Mouse (Mus musculus) heart, embryonic 15.5 days (tissue): ENCODE measurements around the gene Dcpp3. TPM values are rescaled to one million over a fixed set of nuclear protein-coding genes. Genes with fewer than 3 reads are reported as not detected.
"Not testable (repeated sequence)": the region's sequence is repeated elsewhere in the genome, so short reads cannot be mapped to it uniquely, and the experiment has no call there.

ENCODE experiments used
- ATAC-seq: fragments of 200-750 bp; cut with Nextera tagmentation; replicated peaks from 2 replicates; pipeline ENCODE4 v1.8.0; 2017; ENCODE audit warnings: low read depth, moderate TSS enrichment; ENCODE audit not compliant: insufficient number of reproducible peaks, insufficient read depth, low FRiP score
- H3K27ac ChIP-seq: fragments of 300-500 bp; sonication (generic); 2 replicates; pipeline ENCODE4 v1.5.1; 2015; ENCODE audit warnings: mild to moderate bottlenecking, inconsistent platforms
- H3K27me3 ChIP-seq: fragments of 300-500 bp; sonication (generic); 2 replicates; pipeline ENCODE4 v1.6.1; 2015; ENCODE audit warnings: inconsistent platforms
- H3K36me3 ChIP-seq: fragments of 300-500 bp; sonication (generic); 2 replicates; pipeline ENCODE4 v1.6.1; 2015; ENCODE audit warnings: mild to moderate bottlenecking, inconsistent platforms
- H3K4me1 ChIP-seq: fragments of 300-500 bp; sonication (generic); replicated peaks from 2 replicates; pipeline ENCODE4 v1.6.1; 2015; ENCODE audit warnings: inconsistent platforms
- H3K4me2 ChIP-seq: fragments of 300-500 bp; sonication (generic); 2 replicates; pipeline ENCODE4 v1.6.1; 2015; ENCODE audit warnings: inconsistent platforms, mild to moderate bottlenecking, moderate library complexity
- H3K4me3 ChIP-seq: fragments of 300-500 bp; sonication (generic); 2 replicates; pipeline ENCODE4 v1.5.1; 2015; ENCODE audit warnings: mild to moderate bottlenecking, inconsistent platforms
- H3K9ac ChIP-seq: fragments of 300-500 bp; sonication (generic); 2 replicates; pipeline ENCODE4 v1.6.1; 2015; ENCODE audit warnings: mild to moderate bottlenecking, inconsistent platforms
- H3K9me3 ChIP-seq: fragments of 300-500 bp; sonication (generic); replicated peaks from 2 replicates; pipeline ENCODE4 v1.6.1; 2016; ENCODE audit warnings: inconsistent platforms
- WGBS: fragments of 180-500 bp; shearing (Covaris S2); methylation state at CpG from one replicate; pipeline ENCODE4 v1.1.7; 2015; ENCODE audit warnings: mixed read lengths; 5-methylcytosine and 5-hydroxymethylcytosine counted together
- polyA plus RNA-seq: library from polyadenylated mRNA; unstranded; fragments of >200 nt; fragmentation: Nextera tagmentation; extraction: Ambion mirVana; gene quantifications from 2 replicates; pipeline ENCODE4 v1.2.1, GENCODE M21; 2015

The Dcpp3 gene
- not detected in 2 replicates for polyA plus RNA-seq

DNA sequence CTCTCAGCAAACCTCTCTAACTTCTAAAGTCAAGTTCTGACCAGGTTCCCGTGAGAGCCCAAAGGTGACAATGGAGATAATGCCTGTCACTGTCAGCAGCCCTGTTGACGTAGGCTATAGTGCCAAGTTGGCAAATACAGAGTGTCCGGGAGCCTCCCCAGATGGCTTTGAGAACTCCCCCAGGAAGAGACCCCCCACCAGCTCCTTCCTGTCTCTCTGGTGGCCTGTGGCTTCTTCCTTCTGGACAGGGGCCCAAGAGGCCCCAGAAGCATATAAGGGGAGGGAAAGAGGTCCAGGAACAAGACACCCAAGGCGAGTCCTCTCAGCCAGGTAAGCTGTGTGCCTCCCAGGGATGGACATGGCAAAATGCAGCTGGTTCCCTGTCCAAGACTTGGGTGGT lies at the start of gene Dcpp3:
TSS of gene Dcpp3 (plus strand) at position 301 of the 400 bp plus-strand sequence.
- H3K9me3 ChIP-seq, H3K27ac ChIP-seq, H3K9ac ChIP-seq, H3K4me1 ChIP-seq, H3K27me3 ChIP-seq, H3K36me3 ChIP-seq, H3K4me3 ChIP-seq, H3K4me2 ChIP-seq, ATAC-seq: not testable (repeated sequence)
- WGBS, result 46% methylated on average over 4 of the region's 4 CpGs

DNA sequence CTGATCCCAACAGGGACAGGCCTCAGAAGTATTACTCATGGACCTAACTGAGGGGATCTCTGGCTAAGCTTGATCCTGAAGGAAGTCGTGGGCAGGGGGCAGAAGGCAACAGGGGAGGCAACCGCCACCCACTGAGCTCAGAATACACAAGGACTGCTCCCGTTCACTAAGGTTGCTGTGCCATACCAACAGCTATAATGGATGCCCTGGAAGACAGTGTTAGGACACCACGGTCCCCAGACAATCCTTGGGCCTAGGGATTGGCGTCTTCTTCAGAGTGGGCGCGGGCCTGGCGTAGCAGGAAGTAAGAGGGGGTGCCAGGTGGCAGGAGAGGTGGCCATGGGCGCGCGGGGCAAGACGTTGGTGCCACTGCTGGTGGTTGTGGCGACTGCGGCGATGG lies 49.5 kb upstream of the Dcpp3 start, which contains the start of gene Prss21:
TSS of gene Prss21 (plus strand) at position 301 of the 400 bp plus-strand sequence.
- no peak for ATAC-seq

DNA sequence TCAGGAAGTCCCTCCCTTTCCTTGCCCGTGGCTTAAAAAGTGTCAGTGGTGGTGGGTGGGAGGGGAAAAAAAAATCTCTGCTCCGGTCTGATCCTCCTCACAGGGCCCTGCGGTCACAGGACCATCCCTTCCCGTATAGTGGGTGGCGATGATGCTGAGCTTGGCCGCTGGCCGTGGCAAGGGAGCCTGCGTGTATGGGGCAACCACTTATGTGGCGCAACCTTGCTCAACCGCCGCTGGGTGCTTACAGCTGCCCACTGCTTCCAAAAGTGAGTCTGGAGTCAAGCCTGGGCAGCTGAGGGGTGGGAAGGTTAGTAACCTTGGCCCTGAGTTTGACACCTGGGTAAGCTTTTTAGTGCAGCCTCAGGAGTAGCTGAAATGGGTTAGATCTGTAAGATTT lies 48.7 kb upstream of the Dcpp3 start:
- Histone ChIP-seq H3K9me3 (no peaks in the 10 kb centered on the region), H3K27me3 (no peaks in the 10 kb centered on the region), H3K36me3 (no peaks in the 10 kb centered on the region), H3K4me3 (no peak overlapping the region), H3K27ac (no peak overlapping the region), H3K4me1 (no peaks in the 10 kb centered on the region), H3K4me2 (no peak overlapping the region), H3K9ac (no peak overlapping the region)
- ATAC-seq, result no peak
- WGBS, result 82% methylated on average over 11 of the region's 11 CpGs

More for the DNA sequence above, 49.5 kb upstream of the Dcpp3 start, which contains the start of gene Prss21:
- H3K4me1 ChIP-seq, result no peaks in the 10 kb centered on the region
- H3K9me3 ChIP-seq, result no peaks in the 10 kb centered on the region
- no peak within 1 kb of the TSS for H3K27ac ChIP-seq
- no peaks in the 10 kb centered on the region for H3K27me3 ChIP-seq
- no peak within 1 kb of the TSS for H3K4me2 ChIP-seq
- H3K36me3 ChIP-seq, result no peaks in the 10 kb centered on the region
- H3K4me3 ChIP-seq, result no peak within 1 kb of the TSS
- H3K9ac ChIP-seq, result no peak within 1 kb of the TSS
- 83% methylated on average over 15 of the region's 15 CpGs for WGBS

DNA sequence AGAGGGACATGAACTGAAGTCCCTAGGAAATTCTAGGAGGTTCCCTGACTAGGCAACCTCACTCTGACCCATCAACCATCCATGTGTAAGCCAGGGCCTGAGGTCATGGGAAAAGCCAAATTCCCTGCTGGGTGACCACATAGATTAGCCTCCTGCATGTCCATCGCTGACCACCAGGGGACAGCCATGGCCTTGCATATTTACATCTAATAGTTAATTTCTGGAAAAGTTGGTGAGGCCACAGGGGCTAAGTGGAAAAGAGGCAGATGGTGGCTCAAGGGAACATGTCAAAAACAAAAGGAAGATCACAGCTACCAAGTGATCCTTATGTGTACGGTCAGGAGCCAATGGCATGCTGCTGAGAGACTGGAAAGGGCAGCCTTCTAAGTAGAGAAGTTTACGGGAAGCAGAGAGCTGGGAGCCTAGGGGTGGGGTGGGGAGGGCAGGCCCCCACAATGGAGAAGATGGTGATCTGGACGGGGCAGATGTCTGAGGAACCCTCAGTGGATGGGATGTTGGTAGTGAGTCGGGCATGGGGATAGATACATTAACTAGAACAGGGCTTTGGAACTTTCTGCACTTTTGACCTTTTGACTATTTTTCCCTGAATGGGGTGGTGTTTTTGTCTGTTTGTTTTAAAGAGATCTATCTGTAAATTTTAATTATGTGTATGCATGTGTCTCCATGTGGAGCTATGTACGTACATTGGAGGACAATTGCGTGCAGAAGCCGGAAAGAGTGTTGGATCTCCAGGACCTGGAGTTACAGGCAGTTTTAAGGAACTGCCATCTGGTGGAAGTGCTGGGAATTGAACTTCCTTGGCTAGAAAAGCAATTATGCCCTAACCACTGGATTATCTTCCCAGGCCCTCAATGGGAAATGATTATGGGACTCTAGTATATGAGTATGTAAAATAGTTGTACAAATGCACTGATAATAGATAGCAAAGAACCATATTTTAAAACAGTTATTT lies 43.1 kb upstream of the Dcpp3 start:
- ATAC-seq, result no peak
- H3K4me1 ChIP-seq, result 0 out of 2 replicates have a peak, but pooled peaks cover 5% of the 10 kb centered on the region
- H3K4me2 ChIP-seq, result no peak overlapping the region
- H3K9ac ChIP-seq, result no peak overlapping the region
- no peaks in the 10 kb centered on the region for H3K9me3 ChIP-seq
- no peaks in the 10 kb centered on the region for H3K36me3 ChIP-seq
- H3K27me3 ChIP-seq, result no peaks in the 10 kb centered on the region
- H3K27ac ChIP-seq, result no peak overlapping the region
- 34% methylated on average over 8 of the region's 8 CpGs for WGBS
- no peak overlapping the region for H3K4me3 ChIP-seq

DNA sequence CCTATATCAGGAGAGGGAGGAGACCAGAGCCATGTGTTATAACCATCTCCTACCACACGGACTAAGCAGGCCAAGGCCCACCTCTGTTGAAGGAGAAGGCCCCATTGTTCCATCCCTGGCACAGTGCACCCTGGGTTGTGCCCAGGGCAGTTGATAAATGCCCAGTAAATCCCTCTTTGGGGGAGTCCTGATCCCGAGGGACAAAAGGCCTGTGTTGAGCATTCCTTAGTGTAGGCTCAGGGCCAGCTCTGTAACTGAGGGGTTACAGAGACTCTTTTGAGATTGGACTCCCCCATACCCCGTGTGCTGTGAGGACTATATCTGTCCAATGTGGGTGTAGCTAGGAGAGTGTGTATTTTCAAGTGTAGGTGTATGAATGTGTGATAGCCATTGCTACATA lies 40.5 kb upstream of the Dcpp3 start:
- H3K36me3 ChIP-seq, result no peaks in the 10 kb centered on the region
- H3K27me3 ChIP-seq, result no peaks in the 10 kb centered on the region
- no peak overlapping the region for H3K9ac ChIP-seq
- H3K9me3 ChIP-seq, result no peaks in the 10 kb centered on the region
- 54% methylated on average over 3 of the region's 3 CpGs for WGBS
- no peak overlapping the region for H3K4me3 ChIP-seq
- 0 out of 2 replicates have a peak, but pooled peaks cover 5% of the 10 kb centered on the region for H3K4me1 ChIP-seq
- H3K4me2 ChIP-seq, result no peak overlapping the region
- no peak overlapping the region for H3K27ac ChIP-seq
- 0 out of 2 replicates have a peak, but pooled peaks have one; percentile 44 for ATAC-seq

DNA sequence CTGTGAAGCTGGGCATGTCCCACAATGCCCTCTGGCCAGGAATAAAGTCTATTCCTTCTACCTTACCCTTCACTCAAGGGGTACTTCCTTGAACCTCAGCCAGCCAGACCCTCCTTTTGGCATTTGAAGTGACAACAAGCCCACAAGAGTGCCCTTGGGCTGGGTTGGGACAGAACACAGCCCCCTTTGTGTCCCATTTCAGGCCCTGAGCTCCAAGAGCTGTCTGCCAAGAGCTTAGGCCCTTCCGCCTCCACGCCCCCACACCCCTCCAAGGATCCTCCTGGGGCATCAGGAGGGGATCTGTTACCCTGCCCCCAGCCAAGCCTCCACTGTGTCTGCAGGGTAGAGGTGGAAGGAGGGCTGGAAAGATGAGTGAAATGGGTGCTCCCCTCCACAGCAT lies 40.1 kb upstream of the Dcpp3 start:
- no peak overlapping the region for H3K27ac ChIP-seq
- H3K4me1 ChIP-seq, result 0 out of 2 replicates have a peak, but pooled peaks cover 5% of the 10 kb centered on the region
- no peak overlapping the region for H3K9ac ChIP-seq
- no peak overlapping the region for H3K4me2 ChIP-seq
- no peaks in the 10 kb centered on the region for H3K27me3 ChIP-seq
- no peak overlapping the region for H3K4me3 ChIP-seq
- no peaks in the 10 kb centered on the region for H3K9me3 ChIP-seq
- ATAC-seq, result 0 out of 2 replicates have a peak, but pooled peaks have one; percentile 37
- no peaks in the 10 kb centered on the region for H3K36me3 ChIP-seq
- 82% methylated on average over 2 of the region's 2 CpGs for WGBS

DNA sequence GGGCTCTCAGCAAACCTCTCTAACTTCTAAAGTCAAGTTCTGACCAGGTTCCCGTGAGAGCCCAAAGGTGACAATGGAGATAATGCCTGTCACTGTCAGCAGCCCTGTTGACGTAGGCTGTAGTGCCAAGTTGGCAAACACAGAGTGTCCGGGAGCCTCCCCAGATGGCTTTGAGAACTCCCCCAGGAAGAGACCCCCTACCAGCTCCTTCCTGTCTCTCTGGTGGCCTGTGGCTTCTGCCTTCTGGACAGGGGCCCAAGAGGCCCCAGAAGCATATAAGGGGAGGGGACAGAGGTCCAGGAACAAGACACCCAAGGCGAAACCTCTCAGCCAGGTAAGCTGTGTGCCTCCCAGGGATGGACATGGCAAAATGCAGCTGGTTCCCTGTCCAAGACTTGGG lies 36.7 kb upstream of the Dcpp3 start, which contains the start of the genes Dcpp1 and Dcpp2:
TSS of gene Dcpp1 (plus strand) at position 301 of the 400 bp plus-strand sequence.
TSS of gene Dcpp2 (plus strand) at position 305 of the 400 bp plus-strand sequence.
- not testable (repeated sequence) for H3K36me3 ChIP-seq, ATAC-seq, H3K9me3 ChIP-seq, H3K9ac ChIP-seq, H3K27ac ChIP-seq, H3K4me3 ChIP-seq, H3K4me1 ChIP-seq, H3K4me2 ChIP-seq, H3K27me3 ChIP-seq
- WGBS, result 42% methylated on average over 4 of the region's 4 CpGs

DNA sequence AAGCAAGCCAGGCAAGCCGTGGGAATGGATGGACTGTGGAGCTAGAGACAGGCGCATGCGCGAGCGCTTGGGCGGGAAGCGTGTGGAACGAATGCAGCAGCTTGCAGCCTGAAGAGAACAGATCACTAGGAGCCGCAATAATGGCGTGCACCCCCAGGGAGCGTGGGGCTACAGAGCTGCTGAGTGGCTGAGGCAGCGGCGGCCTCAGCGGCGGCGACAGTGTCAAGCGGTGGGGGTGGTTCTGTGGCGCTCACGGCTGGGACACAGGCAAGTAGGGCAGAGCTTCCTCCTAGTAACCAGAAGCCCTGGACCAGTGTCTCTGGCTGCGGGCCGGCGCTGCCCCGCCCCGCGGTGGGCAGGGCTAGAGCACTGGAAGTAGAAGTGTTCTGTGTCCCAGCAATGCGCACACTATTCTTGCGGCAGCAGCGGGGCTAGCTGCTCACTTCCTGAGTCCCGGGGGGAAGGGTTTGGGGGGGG lies 7.3 kb downstream of the Dcpp3 start:
- Histone ChIP-seq H3K36me3 (no peaks in the 10 kb centered on the region), H3K9me3 (no peaks in the 10 kb centered on the region), H3K9ac (peak overlapping the region; percentile 74), H3K4me1 (peaks cover 12% of the 10 kb centered on the region), H3K4me3 (peak overlapping the region; percentile 70), H3K27me3 (no peaks in the 10 kb centered on the region), H3K27ac (peak overlapping the region; percentile 98), H3K4me2 (peak overlapping the region; percentile 94)
- peak; percentile 97 for ATAC-seq
- WGBS, result 1% methylated on average over 28 of the region's 29 CpGs

DNA sequence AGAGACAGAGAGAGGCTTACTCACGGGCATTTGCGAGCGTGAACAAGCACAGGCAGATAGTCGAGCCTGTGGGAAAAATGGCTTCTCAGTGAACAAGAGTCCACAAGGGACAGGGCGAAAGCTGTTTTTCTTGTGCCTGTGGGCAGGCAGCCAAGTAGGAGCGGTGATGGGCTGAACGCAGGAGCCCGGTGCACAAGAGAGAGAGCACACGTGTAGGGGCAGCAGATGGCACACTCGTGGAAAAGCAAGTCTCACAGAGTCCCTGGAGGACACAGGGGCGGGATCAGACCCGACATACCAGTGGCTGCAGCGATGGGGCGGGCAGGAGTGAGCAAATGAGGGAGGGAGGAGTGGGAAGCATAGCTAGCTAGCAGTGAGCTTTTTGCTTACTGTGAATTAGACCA lies 7.8 kb downstream of the Dcpp3 start:
- H3K27ac ChIP-seq, result peak overlapping the region; percentile 98
- peak; percentile 78 for ATAC-seq
- peak overlapping the region; percentile 74 for H3K9ac ChIP-seq
- H3K9me3 ChIP-seq, result no peaks in the 10 kb centered on the region
- H3K36me3 ChIP-seq, result no peaks in the 10 kb centered on the region
- H3K4me1 ChIP-seq, result peaks cover 12% of the 10 kb centered on the region
- no peaks in the 10 kb centered on the region for H3K27me3 ChIP-seq
- peak overlapping the region; percentile 94 for H3K4me2 ChIP-seq
- H3K4me3 ChIP-seq, result peak overlapping the region; percentile 70
- 0% methylated on average over 14 of the region's 14 CpGs for WGBS

DNA sequence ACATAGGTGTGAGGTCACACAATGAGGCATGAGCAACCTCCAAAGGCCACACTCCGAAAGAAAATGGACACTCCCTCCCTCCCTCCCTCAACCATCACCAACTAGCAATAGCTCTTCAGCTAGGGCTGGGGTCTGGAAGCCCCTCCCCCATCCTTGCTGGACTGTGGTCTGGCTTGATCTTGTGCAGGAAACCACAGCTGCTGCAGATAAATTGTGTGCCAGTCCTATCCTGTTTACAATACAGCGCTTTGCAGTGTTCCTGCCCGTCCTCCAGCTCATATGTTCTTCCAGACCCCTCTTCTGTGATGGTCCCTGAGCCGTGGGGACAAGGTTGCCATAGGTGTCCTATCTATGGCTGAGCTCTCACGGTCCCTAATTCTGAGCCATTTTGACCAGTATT lies 13.9 kb downstream of the Dcpp3 start:
- H3K27ac ChIP-seq, result no peak overlapping the region
- H3K9ac ChIP-seq, result no peak overlapping the region
- H3K9me3 ChIP-seq, result no peaks in the 10 kb centered on the region
- no peak overlapping the region for H3K4me3 ChIP-seq
- H3K36me3 ChIP-seq, result no peaks in the 10 kb centered on the region
- no peak overlapping the region for H3K4me2 ChIP-seq
- 76% methylated on average over 5 of the region's 5 CpGs for WGBS
- no peaks in the 10 kb centered on the region for H3K4me1 ChIP-seq
- no peaks in the 10 kb centered on the region for H3K27me3 ChIP-seq
- ATAC-seq, result no peak

DNA sequence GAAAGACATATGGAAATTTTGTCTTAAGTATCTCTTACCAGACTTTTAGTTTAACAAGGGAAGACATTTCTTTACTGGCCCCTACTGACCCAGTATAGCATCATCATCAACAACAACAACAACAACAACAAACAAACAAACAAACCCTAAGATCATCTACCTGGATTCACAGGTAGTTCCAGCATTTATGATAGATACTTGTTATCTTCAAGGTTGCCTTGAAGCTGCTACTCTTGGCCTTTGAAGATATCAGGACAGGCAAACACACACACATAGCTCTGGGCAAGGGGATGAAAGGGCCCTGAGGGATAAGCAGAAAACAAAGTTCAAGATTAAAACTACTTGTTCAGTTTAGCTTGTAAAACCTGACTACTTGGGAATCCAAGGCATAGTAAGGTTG lies 24.1 kb downstream of the Dcpp3 start, which contains the start of gene Sbp:
TSS of gene Sbp (plus strand) at position 301 of the 400 bp plus-strand sequence.
- Histone ChIP-seq H3K4me2 (no peak within 1 kb of the TSS), H3K4me3 (no peak within 1 kb of the TSS), H3K9me3 (no peaks in the 10 kb centered on the region), H3K9ac (no peak within 1 kb of the TSS), H3K36me3 (no peaks in the 10 kb centered on the region), H3K27ac (no peak within 1 kb of the TSS), H3K27me3 (no peaks in the 10 kb centered on the region), H3K4me1 (no peaks in the 10 kb centered on the region)
- no peak for ATAC-seq
